8 mouse cellular contexts compared by ENCODE assay signal in genomic region chr1:64295512-64295945, GRCm38 (mm10).
DNase-seq lines count a peak whose midpoint lies in the region; ATAC-seq lines count a peak whose summit lies in the region.

No protein-coding gene starts in this region.

- no peak overlapping the region for H3K4me2 ChIP-seq in midbrain, embryonic 15.5 days
- H3K4me2 ChIP-seq in midbrain, embryonic 11.5 days = no peak overlapping the region
- no peak overlapping the region for H3K4me2 ChIP-seq in hindbrain, embryonic 16.5 days (ENCODE audit: low read length)

- H3K4me3 ChIP-seq in midbrain, embryonic 15.5 days = no peak overlapping the region
- H3K4me3 ChIP-seq in midbrain, embryonic 11.5 days (ENCODE audit: low read depth, low read length) = no peak overlapping the region
- no peak overlapping the region for H3K4me3 ChIP-seq in hindbrain, embryonic 16.5 days (ENCODE audit: low read length)

- H3K27ac ChIP-seq in midbrain, embryonic 15.5 days = 0 out of 2 replicates have a peak overlapping the region, but pooled peaks have one; percentile 12
- H3K27ac ChIP-seq in midbrain, embryonic 11.5 days (ENCODE audit: low read depth, low read length) = no peak overlapping the region
- H3K27ac ChIP-seq in hindbrain, embryonic 16.5 days (ENCODE audit: low read depth, low read length) = no peak overlapping the region

- DNase-seq in cerebellum, postnatal 10 days = peak; percentile 49 to 53
- DNase-seq in cerebellum, adult 11-12 months = no peak
- no peak for DNase-seq in midbrain, embryonic 11.5 days (ENCODE audit: low spot score, missing footprints)
- DNase-seq in spleen, adult 18-20 months = no peak

- H3K9ac ChIP-seq in midbrain, embryonic 15.5 days = no peak overlapping the region
- no peak overlapping the region for H3K9ac ChIP-seq in midbrain, embryonic 11.5 days (ENCODE audit: low read length)
- H3K9ac ChIP-seq in hindbrain, embryonic 16.5 days (ENCODE audit: low read depth, low read length) = no peak overlapping the region

- 28% methylated on average over 6 of the region's 6 CpGs for WGBS in midbrain, embryonic 15.5 days
- 44% methylated on average over 6 of the region's 6 CpGs for WGBS in midbrain, embryonic 11.5 days
- WGBS in hindbrain, embryonic 16.5 days = 32% methylated on average over 6 of the region's 6 CpGs

- H3K27me3 ChIP-seq in midbrain, embryonic 15.5 days (replicated peaks) = no peaks in the 10 kb centered on the region
- no peaks in the 10 kb centered on the region for H3K27me3 ChIP-seq in midbrain, embryonic 11.5 days (ENCODE audit: control insufficient read depth, insufficient read depth, low read length)
- H3K27me3 ChIP-seq in hindbrain, embryonic 16.5 days (replicated peaks; ENCODE audit: control insufficient read depth, insufficient read depth, low read length) = no peaks in the 10 kb centered on the region

- 0 out of 2 replicates have a peak, but pooled peaks cover 4% of the 10 kb centered on the region for H3K4me1 ChIP-seq in midbrain, embryonic 15.5 days
- peaks cover 4% of the 10 kb centered on the region for H3K4me1 ChIP-seq in midbrain, embryonic 11.5 days (ENCODE audit: control insufficient read depth, insufficient read depth, low read length)
- no peaks in the 10 kb centered on the region for H3K4me1 ChIP-seq in hindbrain, embryonic 16.5 days (ENCODE audit: control insufficient read depth, insufficient read depth, low read depth, low read length)

- no peaks in the 10 kb centered on the region for H3K9me3 ChIP-seq in midbrain, embryonic 15.5 days
- no peaks in the 10 kb centered on the region for H3K9me3 ChIP-seq in midbrain, embryonic 11.5 days (ENCODE audit: control insufficient read depth, low read length)
- H3K9me3 ChIP-seq in hindbrain, embryonic 16.5 days (ENCODE audit: control insufficient read depth, low read length) = no peaks in the 10 kb centered on the region

- no peaks in the 10 kb centered on the region for H3K36me3 ChIP-seq in midbrain, embryonic 15.5 days (replicated peaks)
- H3K36me3 ChIP-seq in midbrain, embryonic 11.5 days (ENCODE audit: control insufficient read depth, insufficient read depth, low read length) = no peaks in the 10 kb centered on the region
- H3K36me3 ChIP-seq in hindbrain, embryonic 16.5 days (ENCODE audit: control insufficient read depth, insufficient read depth, low read length) = no peaks in the 10 kb centered on the region

- no peak for ATAC-seq in midbrain, embryonic 15.5 days (replicated peaks)
- ATAC-seq in midbrain, embryonic 11.5 days (ENCODE audit: low FRiP score) = no peak
- 0 out of 2 replicates have a peak, but pooled peaks have one; percentile 48 for ATAC-seq in hindbrain, embryonic 16.5 days
- ATAC-seq in megakaryocyte, adult 5-6 weeks (ENCODE audit: poor library complexity, severe bottlenecking) = peak; percentile 74
- no peak for ATAC-seq in inflammation-experienced regulatory T-cells, adult 6 months

Comparison
In these comparisons a context has a peak if more than half of its experiments do, and no peak if none do; other contexts are left out.
1. DNase-seq: peak in cerebellum, postnatal 10 days (2 of 2); none in cerebellum, adult 11-12 months (single experiment), midbrain, embryonic 11.5 days (single experiment) and spleen, adult 18-20 months (0 of 2).
2. ATAC-seq: peak in hindbrain, embryonic 16.5 days (single experiment) and megakaryocyte, adult 5-6 weeks (single experiment); none in midbrain, embryonic 15.5 days (single experiment), midbrain, embryonic 11.5 days (single experiment) and inflammation-experienced regulatory T-cells, adult 6 months (single experiment).